Mouse (Mus musculus): Measurements from ENCODE around the gene Fam107b.

The Fam107b gene

DNA sequence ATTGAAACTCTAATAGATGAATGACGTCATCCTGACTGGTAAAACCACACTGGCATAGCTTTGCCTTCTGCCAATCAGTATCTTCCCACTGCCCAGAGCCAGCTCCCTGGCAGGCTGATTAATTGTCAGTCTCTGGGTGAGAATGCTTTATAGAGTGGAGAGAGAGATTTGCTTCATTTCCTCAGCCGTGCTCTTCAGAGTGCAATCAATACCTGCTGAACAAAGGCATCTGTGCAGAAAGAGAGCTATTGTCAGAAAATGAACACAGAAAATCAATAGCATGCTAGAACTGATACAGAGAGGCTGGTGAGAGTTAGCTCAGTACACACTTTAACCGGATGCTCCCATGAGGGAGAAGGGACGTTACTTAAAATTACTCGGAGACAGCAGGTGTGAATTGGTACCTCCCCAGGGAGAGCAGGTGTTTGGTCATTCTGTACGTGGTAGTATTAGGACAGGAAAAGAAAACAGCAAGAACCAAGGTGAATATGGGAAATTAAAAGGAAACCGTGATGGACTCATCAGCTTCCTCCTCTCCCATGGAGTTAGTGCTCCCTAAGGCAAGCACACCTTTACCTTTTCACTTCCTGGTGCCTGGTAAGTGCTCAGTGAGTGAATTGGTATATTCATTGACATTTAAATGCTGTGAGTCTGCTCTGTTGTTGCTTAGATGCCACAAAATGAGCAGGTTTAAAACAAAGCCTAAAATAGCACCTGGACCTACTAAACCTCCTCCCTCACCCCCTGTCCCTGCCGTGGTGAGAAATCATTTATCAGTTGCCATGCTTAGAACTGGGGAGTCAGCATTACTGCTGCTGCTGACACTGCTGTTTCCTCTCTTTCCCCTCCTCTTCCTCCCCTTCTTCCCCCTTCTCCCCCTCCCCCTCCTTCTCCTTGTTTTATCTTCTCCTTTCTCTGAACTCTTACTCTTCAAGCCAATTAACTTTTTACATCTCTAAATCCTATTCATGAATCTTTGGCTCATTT lies 38.9 kb downstream of the Fam107b start:
- DNase-seq: no peak

DNA sequence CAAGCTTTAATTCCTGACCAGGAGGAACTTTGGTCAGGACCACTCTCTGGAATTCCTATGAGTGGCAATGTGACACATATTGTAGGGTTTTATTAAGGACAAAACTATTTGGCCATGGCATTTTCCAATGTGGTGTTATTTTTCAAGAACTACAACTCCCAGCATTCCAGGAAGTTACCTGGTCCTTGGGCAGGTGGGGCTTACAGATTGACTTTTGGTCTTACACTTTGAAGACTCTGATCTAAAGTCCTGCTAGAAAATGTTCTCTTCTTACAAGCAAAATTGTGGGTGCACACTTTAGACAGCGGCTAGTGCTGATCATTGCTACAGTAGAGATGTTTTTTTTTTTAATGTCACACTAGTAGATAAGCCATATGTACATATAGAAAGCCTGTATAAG lies 48.2 kb downstream of the Fam107b start:
- no peak for DNase-seq

DNA sequence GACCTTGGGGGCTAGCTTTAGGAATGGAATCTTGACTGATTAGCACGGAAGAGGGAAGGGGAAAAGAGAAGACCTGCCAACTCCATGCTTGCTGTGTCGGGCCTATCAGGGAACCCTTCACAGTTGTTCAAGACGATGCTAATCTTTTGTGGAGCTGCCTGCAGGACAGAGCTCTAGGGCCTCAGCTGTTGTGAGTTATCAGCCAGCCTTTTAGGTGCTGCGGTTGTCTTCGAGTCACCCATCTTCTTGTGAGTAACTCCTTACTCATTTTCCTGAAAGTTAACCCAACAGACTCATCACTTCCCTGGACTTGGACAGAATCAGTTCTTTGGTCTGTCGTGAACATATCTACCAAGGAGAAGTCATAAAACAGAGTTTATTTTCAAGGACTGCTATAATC lies 51.3 kb downstream of the Fam107b start:
- DNase-seq: no peak

DNA sequence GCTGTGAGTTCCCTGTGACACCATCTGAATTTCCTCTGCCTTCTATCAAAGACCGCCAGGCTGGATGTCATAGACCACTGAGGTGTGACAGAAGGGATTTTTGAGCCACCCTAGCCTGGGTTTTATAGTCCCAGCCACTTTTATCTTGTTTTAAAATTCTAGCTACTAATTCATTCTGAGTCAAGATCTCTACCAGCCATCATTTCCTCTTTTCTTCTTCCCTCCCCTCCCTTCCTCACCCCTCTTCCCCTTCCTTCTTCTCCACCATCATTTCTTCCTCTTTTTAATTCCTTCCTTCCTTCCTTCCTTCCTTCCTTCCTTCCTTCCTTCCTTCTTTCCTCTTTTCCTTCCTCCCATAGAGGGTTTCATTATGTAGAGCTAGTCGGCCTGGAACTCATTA lies 51.9 kb downstream of the Fam107b start:
- no peak for DNase-seq

DNA sequence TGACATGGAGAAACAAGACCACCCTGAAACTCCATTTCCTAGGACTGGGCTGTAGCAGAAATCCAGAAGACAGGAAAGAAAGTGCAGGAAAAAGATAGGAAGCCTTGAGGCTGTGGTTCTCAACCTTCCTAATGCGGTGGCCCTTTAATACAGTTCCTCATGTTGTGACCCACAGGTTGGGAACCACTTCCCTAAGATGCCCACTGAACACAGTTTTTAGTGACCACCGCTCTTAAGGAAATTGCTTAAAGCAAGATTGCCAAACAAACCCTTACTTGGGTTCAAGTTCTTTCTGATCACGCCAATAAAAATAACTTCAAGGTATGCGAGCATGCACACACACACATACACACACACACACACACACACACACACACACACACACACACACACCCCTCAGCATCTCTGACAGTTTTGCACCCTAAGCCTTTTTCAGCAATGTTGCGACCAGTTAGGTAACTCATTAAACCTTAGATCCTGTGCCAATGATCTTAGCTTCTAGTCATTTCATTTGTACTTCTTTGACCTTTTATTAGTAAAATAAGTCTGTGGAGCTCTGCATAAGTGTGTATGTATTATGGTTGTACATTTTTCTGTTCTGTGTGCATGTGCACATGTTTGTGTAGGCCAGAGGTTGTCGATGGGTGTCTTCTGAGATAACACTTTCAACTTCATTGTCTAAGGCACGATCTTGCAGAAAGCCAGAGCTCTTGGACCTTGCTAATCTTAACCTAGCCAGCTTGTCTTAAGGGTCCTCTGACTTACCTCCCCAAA lies 53.1 kb downstream of the Fam107b start:
- no peak for DNase-seq

DNA sequence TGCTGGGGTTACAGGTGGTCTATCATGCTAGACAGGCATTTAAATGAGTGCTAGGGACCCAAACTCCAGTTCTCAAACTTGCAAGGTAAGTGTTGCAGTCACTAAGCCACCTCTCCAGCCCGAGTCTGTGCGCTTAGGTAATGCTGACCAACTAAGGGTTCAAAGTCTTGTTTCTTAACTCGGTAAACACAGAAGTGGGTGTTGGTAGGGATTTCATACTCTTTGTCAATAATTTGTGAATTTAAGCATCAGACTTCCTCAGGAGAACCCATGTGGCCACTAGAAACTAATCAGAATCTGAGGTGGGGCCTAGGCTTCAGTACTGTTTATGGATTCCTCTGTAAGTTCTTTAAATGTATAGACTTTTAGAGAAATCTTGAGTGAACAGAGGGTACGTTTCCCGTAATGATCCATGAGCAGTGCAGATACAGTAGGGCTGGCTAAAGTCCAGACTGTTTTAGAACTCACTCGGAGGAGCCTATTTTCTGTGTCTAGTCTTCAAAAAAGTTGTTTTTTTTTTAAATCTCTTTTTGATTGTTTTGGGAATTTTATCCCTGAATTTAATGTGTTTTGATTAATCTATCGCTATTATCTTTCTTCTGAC lies 53.8 kb downstream of the Fam107b start:
- no peak for DNase-seq

DNA sequence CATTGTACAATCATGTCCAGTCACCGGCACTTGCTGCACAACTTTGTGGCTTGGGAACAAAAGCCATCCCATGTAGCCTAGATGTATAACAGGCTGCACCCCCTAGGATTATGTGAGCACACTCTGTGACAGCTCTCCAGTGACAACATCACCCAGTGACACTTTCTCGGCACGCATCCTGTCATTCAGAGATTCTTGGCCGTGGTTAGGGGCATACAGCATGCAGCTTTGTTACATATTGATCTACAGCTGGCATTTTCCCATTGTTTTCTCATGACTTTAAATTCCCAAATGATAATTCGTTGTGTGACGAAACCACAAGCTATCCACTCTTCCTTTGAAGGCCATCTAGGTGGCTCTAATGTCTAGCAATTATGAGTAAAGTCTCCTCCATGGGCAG lies 58.8 kb downstream of the Fam107b start:
- no peak for DNase-seq

DNA sequence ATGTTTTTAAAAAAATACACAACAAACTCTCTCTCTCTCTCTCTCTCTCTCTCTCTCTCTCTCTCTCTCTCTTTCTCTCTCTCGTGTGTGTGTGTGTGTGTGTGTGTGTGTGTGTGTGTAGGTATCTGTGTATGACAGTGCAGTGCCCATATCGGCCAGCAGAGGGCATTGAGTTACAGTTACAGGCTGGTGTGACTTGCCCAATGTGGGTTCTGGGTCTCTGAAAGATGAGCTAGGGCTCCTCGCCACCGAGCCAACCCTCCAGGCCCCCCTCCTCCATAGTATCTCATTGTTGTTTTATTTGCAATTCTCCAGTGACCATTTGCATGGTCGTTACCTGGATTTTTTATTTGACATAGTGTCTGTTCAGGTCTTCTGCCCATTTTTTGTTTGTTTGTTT lies 59.5 kb downstream of the Fam107b start:
- DNase-seq: peak; percentile 63

DNA sequence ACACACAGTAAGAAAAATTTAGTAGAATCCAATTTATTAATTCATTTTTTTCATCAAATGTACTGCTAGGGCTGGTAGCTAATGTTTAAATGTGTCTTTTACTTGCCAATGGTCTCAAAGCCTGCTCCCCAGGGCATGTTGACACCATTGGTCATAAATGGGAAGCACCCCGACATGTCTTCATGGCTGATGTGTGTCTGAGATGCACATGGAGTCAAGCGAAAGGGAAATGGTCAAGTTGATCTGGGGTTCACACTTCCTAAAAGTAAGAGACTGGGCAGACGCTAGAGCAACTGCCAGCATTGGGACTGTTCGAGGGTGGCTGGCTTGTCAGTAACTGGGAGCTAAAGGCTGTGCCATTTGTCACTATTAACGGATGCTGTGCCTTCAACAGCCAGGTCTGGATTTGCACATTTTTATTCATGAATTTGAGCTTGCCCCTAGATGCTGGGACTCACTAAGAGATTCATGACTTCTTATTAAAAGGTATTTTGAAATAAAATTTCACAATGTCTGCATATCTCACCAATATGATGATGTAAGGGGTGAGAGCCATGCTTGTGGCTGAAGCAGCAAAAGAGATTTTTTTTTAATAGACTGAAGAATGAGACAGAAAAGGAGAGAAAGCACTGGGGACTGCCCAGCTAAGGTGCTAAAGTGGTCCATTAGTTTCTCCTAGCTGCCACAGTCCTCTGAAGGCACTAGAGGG lies 60.6 kb downstream of the Fam107b start:
- no peak for DNase-seq

DNA sequence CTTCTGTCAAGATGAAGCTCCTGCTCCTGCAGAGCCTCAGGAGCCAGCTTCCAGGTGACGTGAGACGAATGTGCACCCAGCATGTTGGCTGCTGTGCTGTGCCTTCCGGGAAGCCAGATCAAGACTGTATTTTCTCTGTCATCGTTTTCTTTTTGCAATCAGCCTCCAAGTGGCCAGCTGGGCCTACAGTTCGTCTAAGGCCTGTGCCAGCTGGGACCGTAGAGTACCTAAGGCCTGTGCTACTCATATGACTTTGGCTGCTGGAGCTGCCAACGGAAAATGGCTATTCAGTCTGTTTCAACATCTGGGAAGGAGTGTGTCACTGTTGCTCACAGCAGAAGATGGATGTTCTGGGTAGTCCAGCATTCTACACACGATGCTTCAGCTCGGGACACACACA lies 62.8 kb downstream of the Fam107b start:
- DNase-seq: no peak

DNA sequence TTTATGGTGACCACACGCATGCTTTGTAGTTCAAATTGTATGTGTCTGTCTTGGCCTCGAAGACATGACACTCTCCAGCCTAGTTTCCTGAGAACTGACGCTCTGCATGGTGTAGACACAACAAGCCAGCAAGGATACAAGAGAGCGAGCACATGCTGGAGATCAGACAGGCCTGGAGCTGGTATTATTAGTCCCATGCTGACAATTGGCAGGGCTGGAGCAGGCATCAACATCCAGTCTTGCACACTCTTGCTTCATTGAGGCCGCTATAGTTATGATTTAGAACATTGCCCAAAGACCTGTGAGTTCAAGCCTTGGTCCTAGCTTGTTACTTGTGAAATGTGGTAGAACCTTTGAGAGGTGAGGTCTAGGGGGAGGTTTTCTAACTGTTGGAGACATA lies 66.5 kb downstream of the Fam107b start:
- no peak for DNase-seq

DNA sequence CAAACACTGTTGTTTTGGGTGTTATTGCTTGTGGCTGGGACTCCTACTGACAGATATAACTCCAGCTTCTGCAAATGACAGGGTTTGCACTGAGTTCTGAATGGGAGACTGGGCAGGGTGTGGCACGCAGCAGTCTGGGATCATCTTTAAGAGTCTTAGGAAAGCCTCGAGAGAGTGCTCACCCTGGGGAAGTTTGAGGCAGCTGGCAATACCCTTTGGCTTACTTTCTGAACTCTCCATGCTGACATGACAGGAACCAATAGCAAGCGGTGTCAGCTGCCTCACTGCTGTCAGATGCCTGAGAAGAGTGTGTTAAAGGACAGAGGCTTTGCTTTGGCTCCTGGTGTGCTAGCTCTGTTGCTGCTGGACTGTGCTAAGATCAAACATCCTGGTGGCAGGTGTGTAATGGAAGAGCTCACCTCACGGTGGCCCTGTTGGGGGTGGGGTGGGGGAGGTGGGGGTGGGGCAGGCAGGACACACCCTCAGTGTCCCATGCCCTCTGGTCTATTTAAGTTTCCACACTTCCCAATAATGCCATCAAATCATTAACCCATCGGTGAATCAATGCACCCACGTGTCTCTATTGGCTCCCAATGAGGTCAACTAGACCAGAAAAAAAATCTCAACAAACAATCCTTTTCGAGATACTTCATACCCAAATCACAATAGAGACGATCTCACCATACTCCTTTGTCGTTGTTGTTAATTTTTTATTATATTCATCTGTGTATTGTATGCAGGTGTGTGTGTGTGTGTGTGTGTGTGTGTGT lies 70.9 kb downstream of the Fam107b start:
- no peak for DNase-seq

DNA sequence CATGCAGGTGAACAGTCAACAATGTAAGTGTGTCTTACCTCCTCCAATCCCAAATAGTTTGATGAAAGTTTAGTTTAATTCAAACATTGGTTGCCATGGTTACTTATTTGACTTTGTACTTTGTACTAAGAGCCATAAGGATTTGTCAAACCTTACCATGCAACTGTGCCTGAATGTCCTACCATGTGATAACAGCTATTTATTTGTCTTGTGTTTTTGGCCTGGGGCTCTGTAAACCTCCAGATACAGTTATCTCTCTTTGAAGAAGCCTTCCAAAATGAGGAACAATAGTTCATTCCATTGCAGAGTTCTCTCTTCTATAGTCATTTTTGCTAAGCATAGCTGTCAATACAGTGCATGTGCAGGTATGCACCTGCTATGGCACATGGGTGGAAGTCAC lies 72.7 kb downstream of the Fam107b start:
- no peak for DNase-seq

DNA sequence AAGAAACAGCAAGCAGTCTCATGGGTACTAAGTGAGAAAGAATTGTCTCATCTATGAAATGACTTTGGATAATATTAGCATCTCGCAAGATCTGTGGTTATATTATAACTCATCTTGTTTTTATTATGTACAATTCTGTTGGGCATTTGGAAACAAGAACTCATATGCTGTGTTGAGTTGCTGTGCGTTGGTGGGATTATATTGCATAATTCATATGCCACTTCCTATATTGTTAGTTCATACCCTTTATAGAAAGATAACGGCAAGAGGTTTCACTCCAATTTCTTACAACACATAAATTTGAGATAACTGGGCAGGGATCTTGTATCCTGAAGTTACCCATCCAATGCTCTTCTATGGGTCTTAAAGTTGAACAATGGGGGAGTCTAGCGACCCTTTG lies 75.5 kb downstream of the Fam107b start:
- DNase-seq: no peak

DNA sequence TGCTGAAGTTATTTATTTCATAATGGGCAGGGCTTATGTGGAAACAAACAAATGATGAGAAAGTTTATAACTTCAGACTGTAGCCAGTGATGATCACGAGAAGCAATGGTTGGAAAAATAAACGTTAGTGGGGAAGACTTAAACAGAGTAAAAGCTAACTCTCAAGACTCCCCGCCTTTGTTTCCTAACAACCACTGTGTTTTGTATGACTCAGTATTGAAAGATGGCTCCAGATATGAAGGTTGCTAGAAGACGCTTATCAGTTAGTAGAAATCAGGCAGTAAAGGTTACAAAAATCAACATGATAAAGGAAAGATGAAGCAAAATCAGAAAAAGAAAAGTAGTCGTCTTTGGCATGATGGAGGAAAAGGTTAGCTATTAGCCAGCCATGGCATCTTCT lies 78.9 kb downstream of the Fam107b start:
- no peak for DNase-seq

DNA sequence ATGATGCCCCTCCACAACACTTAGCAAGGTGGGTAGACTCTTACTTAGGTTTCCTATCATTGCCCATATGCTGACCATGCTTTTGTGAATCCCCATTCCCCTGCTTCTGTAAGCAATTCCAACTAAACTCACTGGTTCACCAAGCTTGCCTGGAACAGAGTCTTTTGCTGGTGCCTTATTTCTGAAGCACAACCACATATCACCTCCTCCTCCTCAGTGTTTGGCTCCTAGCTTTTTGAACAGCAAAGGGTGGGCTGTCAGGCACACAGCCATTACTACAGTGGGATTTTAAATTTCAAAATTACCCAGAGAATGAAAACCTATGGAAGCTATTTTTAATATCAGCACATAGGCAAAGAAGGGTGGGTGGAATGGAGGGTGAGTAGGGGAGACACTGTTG lies 84.3 kb downstream of the Fam107b start:
- no peak for DNase-seq

DNA sequence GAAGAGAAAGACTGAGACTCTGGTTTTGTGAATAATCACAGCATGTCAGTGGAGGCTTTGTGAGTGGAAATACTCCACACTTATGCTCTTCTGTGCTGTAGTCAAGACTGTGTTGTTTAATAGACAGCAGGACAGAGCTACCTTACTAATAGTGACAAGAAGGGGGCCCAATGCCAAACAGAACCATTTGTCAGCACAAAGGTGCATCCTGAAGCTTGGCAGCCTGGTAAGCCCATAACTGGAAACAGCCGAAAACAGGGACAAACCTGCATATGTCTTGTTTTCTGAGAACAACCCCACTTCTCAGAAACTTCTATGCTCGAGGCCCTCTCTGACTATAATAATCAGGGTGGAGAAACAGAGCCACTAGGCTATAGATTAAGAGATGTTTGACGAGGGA lies 85.8 kb downstream of the Fam107b start:
- no peak for DNase-seq

DNA sequence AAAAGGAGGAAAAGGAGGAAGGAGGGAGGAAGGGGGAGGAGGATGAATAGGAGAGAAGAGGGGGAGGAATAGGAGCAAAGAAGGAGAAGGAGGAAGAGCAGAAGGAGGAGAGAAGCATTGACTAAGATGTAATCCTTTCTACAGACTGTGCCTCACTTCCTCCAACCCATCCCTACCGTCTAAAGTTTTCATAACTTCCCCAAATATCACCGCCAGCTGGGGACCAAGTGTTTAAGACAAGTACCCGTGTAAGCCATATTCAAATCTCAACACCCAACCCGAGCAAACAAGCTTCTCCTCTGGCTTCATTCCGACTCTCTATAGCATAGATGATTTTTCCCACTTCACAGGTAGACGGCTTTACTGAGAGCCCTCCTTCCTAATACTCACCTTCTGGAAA lies 86.5 kb downstream of the Fam107b start:
- DNase-seq: peak; percentile 28

DNA sequence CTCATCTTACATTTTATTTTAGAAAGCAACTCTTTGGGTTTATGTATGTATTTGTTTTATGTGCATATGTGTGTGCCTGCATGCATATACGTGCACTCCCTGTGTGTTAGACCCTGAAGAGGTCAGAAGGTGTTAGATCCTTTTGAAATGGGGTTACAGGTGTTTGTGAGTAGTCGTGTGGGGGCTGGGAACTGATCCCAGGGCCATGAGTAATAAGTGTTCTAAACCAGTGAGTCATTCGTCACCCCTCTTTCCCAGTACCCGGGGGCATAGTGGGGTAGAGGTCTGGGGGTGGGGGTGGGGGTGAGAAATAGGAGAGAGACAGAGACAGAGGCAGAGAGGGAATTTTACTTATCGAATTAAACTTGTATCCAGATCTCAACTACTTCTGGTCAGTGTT lies 87.1 kb downstream of the Fam107b start:
- DNase-seq: peak; percentile 55

DNA sequence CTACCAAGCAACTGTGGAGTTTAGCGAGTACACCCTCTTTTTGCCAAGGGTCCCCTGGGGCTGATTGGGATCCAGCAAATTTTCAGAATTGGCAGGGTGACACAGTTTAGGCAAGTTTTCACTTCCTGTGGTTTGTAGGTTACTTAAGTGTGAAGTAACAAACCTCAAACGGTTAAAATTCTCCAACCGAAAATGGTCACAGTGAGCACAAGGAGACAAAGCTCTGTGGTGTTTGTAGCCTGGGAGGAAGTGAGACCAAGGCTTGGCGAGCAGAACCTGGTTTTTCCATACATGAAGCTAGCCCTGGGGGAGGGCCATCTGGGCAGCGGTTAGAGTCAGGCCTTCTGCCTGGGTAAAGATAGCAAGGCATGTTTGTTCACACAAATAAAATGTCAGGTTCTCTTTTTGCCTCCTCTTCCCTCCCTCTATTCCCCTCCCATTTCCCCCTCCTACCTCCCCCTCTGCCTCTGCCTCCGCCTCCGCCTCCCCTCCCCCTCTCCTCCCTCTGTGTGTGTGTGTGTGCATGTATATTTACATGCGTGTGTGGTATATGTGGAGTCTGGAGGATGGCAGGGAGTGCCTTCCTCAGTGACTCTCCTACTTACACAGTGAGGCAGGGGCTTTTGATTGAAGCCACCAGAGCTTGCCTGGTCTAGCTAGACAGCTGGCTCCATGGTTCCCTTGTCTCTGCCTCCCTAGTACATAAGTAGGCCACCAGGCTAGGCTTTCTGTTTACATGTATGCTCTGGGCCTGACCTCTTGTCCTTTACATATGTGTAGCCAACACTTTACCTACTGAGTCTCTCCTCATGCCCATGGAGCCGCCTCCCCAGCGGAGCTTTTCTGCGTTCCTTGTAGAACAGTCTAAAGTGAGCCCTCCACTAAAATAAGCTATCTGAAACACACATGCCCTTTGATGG lies 87.8 kb downstream of the Fam107b start:
- DNase-seq: peak; percentile 88

DNA sequence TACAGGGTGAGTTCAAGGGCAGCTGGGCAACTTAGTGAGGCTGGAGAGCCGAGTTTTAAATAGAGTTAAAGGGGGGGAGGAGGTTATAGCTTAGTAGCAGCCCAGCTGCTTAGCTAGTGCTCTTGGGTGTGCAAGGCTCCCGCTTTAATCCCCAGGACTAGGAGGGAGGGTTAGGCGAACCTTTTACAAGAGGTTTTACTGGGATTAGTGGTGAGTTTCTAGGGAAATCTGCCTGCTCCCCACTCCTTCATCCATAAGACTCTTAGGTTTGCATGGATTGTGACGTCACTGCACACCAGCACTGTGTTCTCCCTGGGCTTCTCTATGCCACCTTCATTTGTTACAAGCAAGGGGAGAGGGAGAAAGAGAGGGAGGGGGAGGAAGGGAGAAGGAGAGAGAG lies 88.6 kb downstream of the Fam107b start:
- no peak for DNase-seq

All from thymus, postnatal 14 days (tissue).